Comparison of ENCODE assay signal across 13 mouse cellular contexts in the genomic region with DNA sequence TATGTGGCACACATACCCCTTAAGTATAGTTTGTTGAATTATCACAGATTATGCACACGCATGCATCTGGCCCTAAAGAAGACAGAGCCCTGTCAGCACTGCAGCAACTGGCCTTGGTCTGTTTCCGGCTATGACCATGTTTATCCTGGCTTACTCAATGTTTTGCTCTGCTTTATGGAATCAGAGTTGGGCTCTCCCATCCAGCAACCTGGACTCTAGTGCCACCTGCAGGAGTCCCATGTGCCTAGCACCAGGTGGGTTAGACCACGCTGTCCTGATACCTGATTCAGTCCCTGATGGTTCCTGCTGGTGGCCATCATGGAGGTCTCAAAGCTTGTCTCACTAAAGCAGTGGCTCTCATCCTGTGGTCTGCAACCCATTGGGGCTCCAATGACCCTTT.
A peak's percentile ranks its signal among the peaks of the same experiment; 100 is the strongest.
DNase-seq lines count a peak whose midpoint lies in the region; ATAC-seq and TF ChIP-seq lines count a peak whose summit lies in the region.
"Had no signal": no experiment of that assay in that cellular context is flagged by ENCODE, and none has a peak within 500 bp of the region (broad histone marks: within the 10 kb centered on the region; RNA-seq: fewer than 3 reads in every experiment).

No protein-coding gene starts in this region.

- no peak for ATAC-seq in kidney, postnatal 0 days (replicated peaks; ENCODE audit: low FRiP score, low read depth)
- ATAC-seq: forebrain, embryonic 13.5 days had no signal

- peak; percentile 59 for TF ChIP-seq CTCF in kidney, postnatal 0 days (IDR thresholded peaks at IDR 0.05; ENCODE audit: low read depth)

- DNase-seq in kidney, postnatal 0 days (ENCODE audit: low spot score): no peak
- DNase-seq in kidney, postnatal 14 days: no peak
- DNase-seq in urinary bladder, postnatal 36 days (ENCODE audit: low spot score in 2 of 2): peak; percentile 26 to 33
- DNase-seq in urinary bladder, adult 18-20 months (ENCODE audit: low spot score in 2 of 2): no peak
- DNase-seq in adrenal gland, postnatal 25 days: peak; percentile 47
- no peak for DNase-seq in neural tube, embryonic 10.5 days (ENCODE audit: extremely low spot score, low spot score)
- no peak for DNase-seq in retina, embryonic 14.5 days (ENCODE audit: low spot score)
- no peak for DNase-seq in embryonic facial prominence, embryonic 10.5 days (ENCODE audit: low spot score)
- DNase-seq: cerebellum, postnatal 36 days; right cerebral cortex, adult 18-20 months had no signal

- no peaks in the 10 kb centered on the region for H3K36me3 ChIP-seq in kidney, postnatal 0 days (ENCODE audit: insufficient read depth, low read length)
- no peaks in the 10 kb centered on the region for H3K36me3 ChIP-seq in embryonic facial prominence, embryonic 10.5 days (replicated peaks)
- H3K36me3 ChIP-seq: heart, embryonic 15.5 days; liver, embryonic 15.5 days had no signal

- no peak overlapping the region for H3K9ac ChIP-seq in kidney, postnatal 0 days (ENCODE audit: low read depth, low read length)
- H3K9ac ChIP-seq: forebrain, embryonic 13.5 days; heart, embryonic 15.5 days; liver, embryonic 15.5 days had no signal

- no peak overlapping the region for H3K4me2 ChIP-seq in kidney, postnatal 0 days (ENCODE audit: low read length)
- H3K4me2 ChIP-seq: forebrain, embryonic 13.5 days; heart, embryonic 15.5 days; liver, embryonic 15.5 days had no signal

- no peak overlapping the region for H3K4me3 ChIP-seq in kidney, postnatal 0 days (replicated peaks; ENCODE audit: low read depth, low read length)
- no peak overlapping the region for H3K4me3 ChIP-seq in embryonic facial prominence, embryonic 10.5 days
- H3K4me3 ChIP-seq: forebrain, embryonic 13.5 days; heart, embryonic 15.5 days; liver, embryonic 15.5 days had no signal

- H3K27ac ChIP-seq in kidney, postnatal 0 days: no peak overlapping the region
- no peak overlapping the region for H3K27ac ChIP-seq in embryonic facial prominence, embryonic 10.5 days (replicated peaks)
- H3K27ac ChIP-seq: forebrain, embryonic 13.5 days; heart, embryonic 15.5 days; liver, embryonic 15.5 days had no signal

- no peaks in the 10 kb centered on the region for H3K9me3 ChIP-seq in kidney, postnatal 0 days (replicated peaks; ENCODE audit: low read length)
- peaks cover 4% of the 10 kb centered on the region; the same call in 1 of the 2 replicates for H3K9me3 ChIP-seq in embryonic facial prominence, embryonic 10.5 days
- H3K9me3 ChIP-seq: forebrain, embryonic 13.5 days; heart, embryonic 15.5 days; liver, embryonic 15.5 days had no signal

- H3K27me3 ChIP-seq in kidney, postnatal 0 days (ENCODE audit: insufficient read depth, low read length): no peaks in the 10 kb centered on the region
- no peaks in the 10 kb centered on the region for H3K27me3 ChIP-seq in embryonic facial prominence, embryonic 10.5 days (replicated peaks; ENCODE audit: low read depth, poor library complexity, severe bottlenecking)
- H3K27me3 ChIP-seq: forebrain, embryonic 13.5 days; heart, embryonic 15.5 days; liver, embryonic 15.5 days had no signal

- H3K4me1 ChIP-seq in kidney, postnatal 0 days (replicated peaks; ENCODE audit: insufficient read depth, low read length): no peaks in the 10 kb centered on the region
- H3K4me1 ChIP-seq in embryonic facial prominence, embryonic 10.5 days: peaks cover 11% of the 10 kb centered on the region
- H3K4me1 ChIP-seq: heart, embryonic 15.5 days; liver, embryonic 15.5 days had no signal

- WGBS in kidney, postnatal 0 days: 64% methylated on average over 3 of the region's 3 CpGs
- 70% methylated on average over 3 of the region's 3 CpGs for WGBS in embryonic facial prominence, embryonic 10.5 days

Comparison
In these comparisons a context has a peak if more than half of its experiments do, and no peak if none do; other contexts are left out.
1. DNase-seq: peak in urinary bladder, postnatal 36 days (2 of 2) and adrenal gland, postnatal 25 days (single experiment); none in kidney, postnatal 0 days (single experiment), kidney, postnatal 14 days (single experiment), urinary bladder, adult 18-20 months (0 of 2), neural tube, embryonic 10.5 days (single experiment), retina, embryonic 14.5 days (single experiment) and embryonic facial prominence, embryonic 10.5 days (single experiment).